Mouse (Mus musculus) CD4-positive, CD25-positive, alpha-beta regulatory T cell, adult 4 months (primary cell): Measurements from ENCODE around the gene Mcrip2. TPM values are rescaled to one million over a fixed set of nuclear protein-coding genes. Genes with fewer than 3 reads are reported as not detected.

Experiments
- ATAC-seq: one replicate; pipeline ENCODE4 v1.8.0; 2017
- polyA plus RNA-seq, 2 experiments: library from polyadenylated mRNA; unstranded; fragments of 100-300 nt; shearing (Covaris generic); gene quantifications; one replicate each; pipeline ENCODE4 v1.2.1; 2017

Gene Mcrip2
- polyA plus RNA-seq, 2 experiments from 2014 or later: 2.7 to 5.5 TPM

DNA sequence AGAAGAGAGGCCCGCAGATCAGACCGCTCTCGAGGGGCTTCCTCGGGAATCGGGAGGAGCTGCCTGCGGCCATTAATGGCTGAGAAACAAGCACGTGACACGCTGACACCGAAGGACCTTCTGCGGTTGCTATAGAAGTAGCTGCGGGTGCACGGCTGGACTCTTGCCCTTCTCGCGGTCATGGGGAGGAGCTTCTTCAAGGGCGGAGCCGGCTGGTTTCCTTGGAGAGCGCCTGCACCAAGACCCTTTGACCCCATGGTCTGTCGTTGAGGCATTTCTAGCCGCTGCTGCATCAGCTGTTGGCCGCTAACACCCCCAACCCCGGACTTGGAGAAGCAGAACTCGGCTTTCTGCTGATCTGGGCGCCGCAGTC lies 35.3 kb downstream of the Mcrip2 start, which contains the start of gene Stub1:
TSS of gene Stub1 (minus strand) at position 114 of the 373 bp plus-strand sequence.
- peak; percentile 21 for ATAC-seq

DNA sequence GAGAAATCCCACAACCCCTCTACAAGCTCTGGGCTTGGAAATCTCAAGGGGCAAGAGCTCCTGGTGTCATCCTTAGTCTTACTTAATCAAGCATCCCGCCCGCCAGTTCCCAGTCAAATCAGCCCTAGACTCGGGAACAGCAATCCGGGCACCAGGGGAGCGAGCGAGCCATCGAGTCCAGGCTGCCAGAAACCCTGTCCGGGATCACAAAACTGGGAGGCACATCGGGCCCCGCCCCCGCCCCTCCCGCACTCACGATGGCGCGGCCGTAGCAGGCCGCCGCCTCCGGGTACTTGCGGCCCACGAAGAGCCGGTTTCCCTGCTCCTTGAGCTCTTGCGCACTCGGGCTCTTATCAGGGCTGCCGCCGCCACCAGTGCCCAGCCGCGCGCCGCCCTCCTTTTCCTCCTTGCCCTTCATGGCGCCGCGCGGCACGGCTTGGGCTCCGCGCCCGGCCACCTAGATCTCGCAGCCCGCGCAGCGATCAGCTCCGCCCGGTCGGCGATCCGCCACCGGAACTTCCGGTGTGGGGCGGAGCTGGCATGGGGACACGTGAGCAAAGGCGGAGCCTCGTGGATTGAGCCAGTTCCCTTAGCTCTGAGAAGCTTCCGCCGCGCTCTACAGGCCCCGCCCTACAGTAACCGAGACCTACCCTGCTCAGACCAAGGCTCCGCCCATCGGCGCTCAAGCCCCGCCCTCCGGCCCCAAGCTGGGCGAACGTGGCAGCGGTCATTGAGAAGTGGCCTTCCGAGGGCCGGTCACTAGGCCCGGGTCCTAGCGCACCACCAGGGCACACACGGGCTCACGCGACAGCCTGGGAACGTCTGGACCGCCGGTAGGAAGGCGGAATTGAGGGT lies 35.9 kb downstream of the Mcrip2 start:
- peak; percentile 93 for ATAC-seq

DNA sequence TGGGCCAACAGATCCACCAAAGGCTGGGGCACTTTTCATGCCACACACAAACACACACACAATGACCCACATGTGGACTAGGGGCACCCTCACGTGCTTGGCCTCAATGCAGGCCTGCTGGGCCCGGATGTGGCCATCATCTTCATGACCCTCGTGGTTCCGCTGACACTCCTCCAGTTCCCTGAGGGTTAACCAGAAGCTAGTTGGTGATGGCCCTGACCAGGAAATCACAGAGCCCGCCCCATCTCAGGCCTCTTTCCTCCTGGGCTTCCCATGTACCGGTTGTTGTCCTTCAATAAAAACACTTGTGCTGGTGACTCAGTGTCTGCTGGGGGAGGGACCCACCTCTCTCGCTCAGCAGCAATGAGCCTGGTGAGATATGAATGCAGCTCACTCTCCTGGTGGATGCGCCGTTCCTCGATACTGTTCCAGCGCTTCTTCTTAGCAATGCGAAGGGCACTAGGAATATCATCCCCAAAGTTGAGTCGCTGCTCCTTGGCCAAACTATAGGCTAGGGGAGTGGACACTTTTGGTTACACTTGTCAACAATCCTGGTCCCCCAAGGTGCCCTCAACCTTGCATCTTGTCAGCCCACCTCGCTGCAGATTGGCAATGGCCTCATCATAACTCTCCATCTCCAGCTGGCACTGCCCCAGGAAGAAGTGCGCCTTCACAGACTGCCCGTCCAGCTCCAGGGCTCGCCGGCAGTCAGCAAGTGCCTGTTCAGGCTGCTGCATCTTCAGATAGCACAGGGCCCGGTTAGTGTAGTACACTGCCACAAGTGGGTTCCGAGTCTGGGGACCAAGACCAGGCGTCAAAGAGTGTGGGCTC lies 36.9 kb downstream of the Mcrip2 start:
- ATAC-seq: no peak

DNA sequence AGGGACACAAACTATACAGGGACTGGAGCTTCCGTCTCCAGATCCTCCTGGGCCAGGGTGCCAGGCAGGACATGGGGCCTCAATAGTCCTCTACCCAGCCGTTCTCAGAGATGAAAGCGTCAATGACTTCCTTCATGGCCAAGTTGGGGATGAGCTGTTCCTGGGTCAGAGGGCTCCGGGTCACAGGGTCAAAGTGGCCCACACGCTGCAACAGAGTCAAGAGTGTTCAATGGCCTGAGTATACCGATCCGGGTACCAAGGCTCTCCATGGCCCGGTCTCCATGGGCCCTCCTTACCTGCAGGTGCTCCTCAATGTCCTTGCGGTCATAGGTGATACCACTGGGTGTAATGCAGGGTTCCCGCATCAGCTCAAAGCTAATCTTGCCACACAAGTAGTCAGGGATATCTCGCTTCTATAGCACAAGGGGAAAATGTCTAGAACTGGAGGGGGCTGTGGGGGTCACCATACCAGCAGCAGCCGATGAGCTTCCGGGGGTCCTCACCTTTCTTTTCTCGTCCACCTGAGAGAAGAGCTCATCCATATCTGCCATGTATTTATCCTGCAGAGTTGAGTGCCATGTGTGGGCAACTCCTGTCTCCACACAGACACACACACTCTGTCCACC lies 37.6 kb downstream of the Mcrip2 start:
- ATAC-seq: no peak

DNA sequence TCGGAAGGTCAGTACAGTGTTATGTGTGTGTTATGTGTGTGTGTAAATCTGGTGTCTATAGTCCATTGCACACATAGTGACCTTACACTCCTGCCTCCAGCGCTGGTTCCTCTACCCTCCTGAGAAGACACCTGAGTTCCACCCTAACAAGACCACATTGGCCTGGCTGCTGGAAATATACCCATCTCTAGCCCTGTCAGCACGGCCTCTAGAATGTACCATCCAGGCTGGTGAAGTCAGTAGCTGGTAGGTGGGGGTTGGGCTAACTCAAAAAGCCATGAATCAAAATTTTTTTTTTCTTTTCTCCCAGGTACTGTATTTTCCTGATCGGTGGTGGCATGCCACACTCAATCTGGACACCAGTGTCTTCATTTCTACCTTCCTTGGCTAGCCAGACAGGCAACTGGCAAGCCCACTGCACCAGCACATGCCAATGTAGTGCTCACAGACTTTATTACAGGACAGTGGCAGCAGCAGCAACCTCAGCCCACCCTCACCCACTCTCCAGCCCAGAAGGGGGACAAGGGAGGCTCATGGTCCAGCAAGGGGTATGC lies 38.3 kb downstream of the Mcrip2 start:
- ATAC-seq: no peak

DNA sequence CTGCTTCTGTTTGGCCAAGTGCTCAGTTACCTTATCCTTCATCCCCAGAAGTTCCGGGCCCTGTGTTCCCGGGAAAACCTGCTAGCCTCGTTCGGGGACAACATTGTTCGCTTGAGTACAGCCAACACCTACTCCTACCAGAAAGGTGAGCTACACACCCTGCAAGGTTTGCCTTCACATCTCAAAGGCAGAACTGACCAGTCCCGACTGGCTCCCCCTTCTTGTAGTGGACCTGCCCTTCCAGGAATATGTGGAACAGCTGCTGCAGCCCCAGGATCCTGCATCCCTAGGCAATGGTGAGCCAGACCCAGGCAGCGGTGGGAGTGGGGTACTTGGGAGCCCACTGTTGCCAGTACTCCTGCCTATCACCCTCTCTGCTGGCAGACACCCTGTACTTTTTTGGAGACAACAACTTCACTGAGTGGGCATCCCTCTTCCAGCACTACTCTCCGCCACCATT lies 39.0 kb downstream of the Mcrip2 start:
- no peak for ATAC-seq

DNA sequence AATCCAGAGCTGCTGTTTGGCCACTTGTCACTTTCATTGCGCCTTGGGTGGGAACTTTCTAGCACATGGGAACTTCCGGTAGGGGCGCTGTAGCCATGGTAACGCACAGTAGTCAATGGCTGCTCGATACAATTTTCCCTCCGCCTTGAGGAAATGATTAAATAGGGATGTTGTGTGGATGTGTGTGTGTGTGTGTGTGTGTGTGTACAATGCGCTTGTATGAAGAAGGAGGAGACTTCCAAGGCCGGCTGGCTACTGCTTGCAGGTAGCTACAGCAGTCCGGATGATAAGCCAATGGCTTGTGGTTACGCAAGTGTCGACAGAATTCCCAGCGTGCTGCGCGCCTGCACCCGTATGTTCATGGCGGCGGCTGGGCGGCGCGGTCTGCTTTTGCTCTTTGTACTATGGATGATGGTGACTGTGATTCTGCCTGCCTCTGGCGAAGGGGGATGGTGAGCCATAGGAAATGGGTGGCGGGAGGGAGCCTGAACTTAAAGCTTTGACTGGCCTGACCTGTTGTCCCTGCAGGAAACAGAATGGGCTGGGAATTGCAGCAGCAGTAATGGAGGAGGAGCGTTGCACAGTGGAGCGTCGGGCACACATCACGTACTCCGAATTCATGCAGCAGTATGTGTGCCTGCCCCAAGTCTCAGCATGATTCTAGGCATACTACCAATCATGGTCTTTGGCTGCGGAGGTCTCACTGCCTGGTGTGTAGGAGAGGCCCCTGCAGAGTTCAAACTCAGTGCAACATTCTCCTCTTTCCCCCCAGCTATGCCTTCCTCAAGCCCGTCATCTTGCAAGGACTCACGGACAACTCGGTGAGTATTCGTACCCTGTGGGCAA lies 39.6 kb downstream of the Mcrip2 start, which contains the start of gene Jmjd8:
TSS of gene Jmjd8 (plus strand) at position 156 of the 846 bp plus-strand sequence.
- ATAC-seq: peak; percentile 70

DNA sequence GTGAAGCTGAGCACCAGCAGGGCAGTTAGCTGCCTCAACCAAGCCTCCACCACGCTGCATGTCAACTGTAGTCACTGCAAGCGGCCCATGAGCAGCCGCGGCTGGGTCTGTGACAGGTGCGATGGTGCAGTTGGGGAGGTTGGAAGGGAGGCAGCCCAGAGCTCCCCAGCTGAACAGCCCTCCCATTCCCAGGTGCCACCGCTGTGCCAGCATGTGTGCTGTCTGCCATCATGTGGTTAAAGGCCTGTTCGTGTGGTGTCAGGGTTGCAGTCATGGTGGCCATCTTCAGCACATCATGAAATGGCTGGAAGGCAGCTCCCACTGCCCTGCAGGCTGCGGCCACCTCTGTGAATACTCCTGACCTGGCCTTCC lies 40.4 kb downstream of the Mcrip2 start:
- ATAC-seq: no peak

DNA sequence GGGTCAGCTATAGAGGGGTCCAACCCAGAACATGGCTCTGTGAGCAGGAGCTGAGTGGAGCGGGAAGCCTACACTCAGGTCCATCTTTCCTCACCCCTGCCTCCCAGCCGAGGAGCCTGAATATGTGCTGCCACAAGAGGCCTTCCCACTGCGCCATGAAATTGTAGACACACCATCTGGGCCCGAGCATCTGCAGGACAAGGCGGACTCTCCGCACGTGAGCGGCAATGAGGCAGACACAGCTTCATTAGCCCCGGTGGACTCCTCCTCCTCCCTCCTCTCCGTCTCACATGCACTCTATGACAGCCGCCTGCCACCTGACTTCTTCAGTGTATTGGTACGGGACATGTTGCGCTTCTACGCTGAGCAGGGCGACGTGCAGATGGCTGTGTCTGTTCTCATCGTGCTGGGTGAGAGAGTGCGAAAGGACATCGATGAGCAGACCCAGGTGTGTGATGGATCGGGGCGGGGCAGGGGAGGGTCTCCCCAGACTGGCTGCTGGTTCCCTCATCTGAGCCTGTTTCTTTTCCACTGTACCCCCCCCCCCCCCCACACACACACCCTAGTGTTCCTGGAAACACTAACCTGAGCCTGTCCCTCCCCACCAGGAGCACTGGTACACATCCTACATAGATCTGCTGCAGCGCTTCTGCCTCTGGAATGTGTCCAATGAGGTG lies 40.9 kb downstream of the Mcrip2 start:
- ATAC-seq: no peak

DNA sequence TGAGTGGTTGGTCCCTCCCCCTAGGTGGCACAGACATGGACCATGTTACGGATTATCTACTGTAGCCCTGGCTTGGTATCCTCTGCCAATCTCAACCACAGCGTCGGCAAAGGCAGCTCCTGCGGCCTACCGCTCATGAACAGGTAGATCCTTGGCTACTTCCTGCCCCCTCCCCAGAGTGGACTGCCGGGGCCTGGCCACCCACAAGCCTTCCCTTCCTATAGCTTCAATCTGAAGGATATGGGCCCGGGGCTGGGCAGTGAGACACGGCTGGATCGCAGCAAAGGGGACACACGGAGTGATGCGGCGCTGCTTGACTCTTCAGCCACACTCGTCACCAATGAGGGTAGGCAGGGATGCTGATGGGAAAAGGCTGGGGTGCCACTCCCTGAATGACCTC lies 41.6 kb downstream of the Mcrip2 start:
- no peak for ATAC-seq

DNA sequence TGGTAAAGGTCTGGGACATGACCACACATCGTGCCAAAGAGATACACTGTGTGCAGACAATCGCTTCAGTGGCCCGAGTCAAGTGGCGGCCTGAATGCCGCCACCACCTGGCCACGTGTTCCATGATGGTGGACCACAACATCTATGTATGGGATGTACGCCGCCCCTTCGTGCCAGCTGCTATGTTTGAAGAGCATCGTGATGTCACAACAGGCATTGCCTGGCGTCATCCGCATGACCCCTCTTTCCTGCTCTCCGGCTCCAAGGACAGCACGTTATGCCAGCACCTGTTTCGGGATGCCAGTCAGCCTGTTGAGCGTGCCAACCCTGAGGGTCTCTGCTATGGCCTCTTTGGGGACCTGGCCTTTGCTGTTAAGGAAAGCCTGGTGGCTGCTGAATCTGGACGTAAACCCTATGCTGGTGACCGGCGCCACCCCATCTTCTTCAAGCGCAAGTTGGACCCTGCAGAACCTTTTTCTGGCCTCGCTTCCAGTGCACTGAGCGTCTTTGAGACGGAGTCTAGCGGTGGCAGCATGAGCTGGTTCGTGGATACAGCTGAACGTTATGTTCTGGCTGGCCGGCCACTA lies 42.5 kb downstream of the Mcrip2 start:
- ATAC-seq: no peak

DNA sequence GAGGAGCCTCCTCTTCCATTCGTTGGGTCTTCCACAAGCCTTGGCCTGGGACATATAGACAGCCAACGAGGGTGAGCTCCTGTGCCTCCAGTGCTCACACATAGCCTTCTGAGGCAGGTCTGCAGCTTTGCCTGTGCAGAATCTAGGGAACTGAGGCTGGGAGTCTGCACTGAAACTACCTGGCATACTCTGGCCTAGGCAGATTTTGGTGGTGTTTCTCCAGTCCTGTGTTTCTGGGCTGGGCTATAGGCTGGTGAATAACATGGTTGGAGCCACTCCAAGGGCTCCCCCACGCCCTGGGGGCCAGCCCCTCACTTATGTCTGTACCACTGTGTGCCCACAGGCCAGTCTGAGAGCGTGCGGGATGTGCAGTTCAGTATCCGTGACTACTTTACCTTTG lies 43.3 kb downstream of the Mcrip2 start:
- no peak for ATAC-seq

DNA sequence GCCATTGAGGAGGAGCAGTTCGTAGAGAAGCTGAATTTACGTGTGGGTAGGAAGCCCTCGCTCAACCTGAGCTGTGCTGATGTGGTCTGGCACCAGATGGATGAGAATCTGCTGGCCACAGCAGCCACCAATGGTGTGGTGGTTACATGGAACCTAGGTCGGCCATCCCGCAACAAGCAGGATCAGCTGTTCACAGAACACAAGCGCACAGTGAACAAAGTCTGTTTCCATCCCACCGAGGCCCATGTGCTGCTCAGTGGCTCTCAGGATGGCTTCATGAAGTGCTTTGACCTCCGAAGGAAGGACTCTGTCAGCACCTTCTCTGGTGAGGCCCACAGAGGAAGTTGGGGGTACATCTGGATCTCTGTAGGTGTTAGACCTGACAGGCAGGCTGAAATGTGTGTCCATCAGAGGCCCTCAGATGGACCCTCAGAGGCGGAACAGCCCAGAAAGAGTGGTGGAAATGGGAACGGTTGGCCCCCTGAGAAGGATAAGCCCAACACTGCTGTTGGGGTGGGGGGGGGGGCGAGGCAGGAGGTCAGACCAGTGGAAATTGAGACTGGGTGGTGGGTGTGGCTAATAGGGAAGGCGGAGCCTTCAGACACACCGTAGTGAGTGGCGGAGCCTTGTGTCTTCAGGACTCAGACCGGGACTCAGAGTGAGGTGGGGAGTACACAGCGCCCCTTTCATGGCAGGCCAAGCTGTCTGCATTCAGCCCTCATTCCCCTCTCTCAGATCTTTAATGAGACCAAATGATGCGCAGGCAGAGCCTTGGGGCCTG lies 44.0 kb downstream of the Mcrip2 start:
- no peak for ATAC-seq

DNA sequence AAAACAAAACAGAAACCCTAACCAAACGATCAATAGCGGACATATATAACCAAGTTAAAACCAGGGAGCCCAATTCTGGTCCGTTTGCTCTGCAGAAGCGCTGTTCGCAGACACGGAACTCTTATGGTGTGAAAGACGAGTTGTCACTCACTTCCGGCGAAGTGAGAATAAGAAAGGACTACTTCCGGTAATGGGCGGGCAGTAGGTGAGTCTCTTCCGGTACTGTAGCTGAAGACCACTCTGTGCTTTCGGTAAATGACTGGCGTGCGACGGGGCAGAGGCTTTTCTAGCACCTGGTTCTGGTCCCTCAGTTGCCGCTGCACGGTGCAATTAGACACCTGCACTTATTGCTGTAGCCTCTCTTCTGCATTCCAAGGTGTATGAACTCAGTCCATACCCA lies 45.1 kb downstream of the Mcrip2 start, which contains the start of gene Wdr24:
TSS of gene Wdr24 (plus strand) at position 176 of the 400 bp plus-strand sequence.
- peak; percentile 99 for ATAC-seq

DNA sequence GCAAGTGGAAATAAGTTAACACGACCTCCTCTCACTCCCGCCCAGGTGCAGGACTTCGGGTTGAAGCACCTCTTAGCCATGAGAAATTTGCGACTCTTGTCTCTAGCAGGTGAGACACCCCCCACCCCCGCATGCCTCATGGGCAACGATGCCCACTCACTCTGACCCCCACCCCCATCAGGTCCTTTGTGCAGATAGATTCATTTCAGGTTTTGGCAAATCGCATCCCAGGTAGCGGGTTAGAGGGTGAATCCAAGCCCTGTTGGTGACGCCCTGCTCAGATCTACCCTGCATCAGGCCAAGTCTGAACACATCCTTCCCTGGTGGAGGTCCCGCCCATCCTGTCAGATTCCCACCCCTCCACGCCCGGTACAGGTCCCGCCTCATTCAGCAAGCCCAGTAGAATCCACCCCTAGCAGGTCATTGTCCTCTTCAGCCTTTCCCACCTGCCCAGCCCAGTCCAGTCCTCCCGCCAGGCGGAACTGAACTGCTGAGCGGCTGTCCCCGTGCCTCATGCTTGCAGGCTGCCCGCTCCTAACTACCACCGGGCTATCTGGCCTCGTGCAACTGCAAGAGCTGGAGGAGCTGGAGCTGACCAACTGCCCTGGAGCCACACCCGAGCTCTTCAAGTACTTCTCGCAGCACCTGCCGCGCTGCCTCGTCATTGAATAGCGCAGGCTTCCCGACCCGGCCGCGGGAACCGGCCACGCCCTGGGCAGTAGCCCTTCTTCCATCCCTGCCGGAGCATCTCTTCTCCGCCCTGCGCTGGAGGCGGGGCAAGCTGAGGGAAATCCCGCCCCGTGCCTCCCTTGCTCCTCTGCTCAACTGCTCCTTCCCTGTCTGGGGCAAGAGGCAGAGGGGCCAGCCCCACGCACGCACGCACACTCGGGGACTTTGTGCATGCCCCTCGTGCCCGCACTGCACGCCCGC lies 49.4 kb downstream of the Mcrip2 start:
- no peak for ATAC-seq

DNA sequence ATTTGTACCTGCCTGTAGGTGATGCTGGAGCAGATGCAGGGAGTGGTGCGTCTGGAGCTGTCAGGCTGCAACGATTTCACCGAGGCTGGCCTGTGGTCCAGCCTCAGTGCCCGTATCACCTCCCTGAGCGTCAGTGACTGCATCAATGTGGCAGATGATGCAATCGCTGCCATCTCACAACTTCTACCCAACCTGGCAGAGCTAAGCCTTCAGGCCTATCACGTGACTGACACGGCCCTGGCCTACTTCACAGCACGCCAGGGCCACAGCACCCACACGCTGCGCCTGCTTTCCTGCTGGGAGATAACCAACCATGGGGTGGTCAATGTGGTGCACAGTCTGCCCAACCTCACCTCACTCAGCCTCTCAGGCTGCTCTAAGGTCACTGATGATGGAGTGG lies 50.9 kb downstream of the Mcrip2 start:
- no peak for ATAC-seq
